Mouse (Mus musculus): ENCODE data around the gene Sectm1a. TPM values are rescaled to one million over a fixed set of nuclear protein-coding genes. Genes with fewer than 3 reads are reported as not detected.
"Not testable (repeated sequence)": the region's sequence is repeated elsewhere in the genome, so short reads cannot be mapped to it uniquely, and the experiment has no call there.

Sectm1a gene
- polyA plus RNA-seq, 1 experiment from 2014 or later = 0.32 TPM

DNA sequence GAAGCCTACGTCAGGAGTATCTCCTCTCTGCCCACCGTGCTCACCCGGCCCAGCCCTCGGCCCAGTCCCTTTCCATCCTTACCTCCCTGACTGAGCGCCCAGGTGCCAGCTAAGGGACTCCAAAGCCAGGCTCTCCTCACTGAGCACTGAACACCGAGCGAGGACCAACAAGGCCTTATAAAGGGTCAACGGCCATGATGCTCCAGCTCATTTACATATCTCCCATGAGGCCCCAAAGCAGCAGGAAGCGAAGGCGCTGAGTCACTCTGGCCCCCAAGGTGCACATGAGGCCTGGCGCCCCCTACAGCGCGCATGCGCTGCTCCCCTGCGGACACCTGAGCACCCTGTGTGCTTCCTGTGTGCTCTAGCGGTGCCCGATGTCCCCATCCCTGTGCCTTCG is 37.1 kb upstream of the Sectm1a start:
- no peak overlapping the region for H3K9ac ChIP-seq (ENCODE audit: low read depth, low read length)
- H3K27me3 ChIP-seq (replicated peaks; ENCODE audit: control insufficient read depth, insufficient read depth, low read length) = no peaks in the 10 kb centered on the region
- H3K9me3 ChIP-seq (ENCODE audit: control insufficient read depth, low read length) = no peaks in the 10 kb centered on the region
- DNase-seq (ENCODE audit: low spot score) (no peak), ATAC-seq (replicated peaks; ENCODE audit: low FRiP score) (no peak)
- H3K4me1 ChIP-seq (replicated peaks; ENCODE audit: control insufficient read depth, insufficient read depth, low read length) = peaks cover 10% of the 10 kb centered on the region
- H3K4me2 ChIP-seq = no peak overlapping the region
- WGBS = 88% methylated on average over 18 of the region's 18 CpGs
- no peaks in the 10 kb centered on the region for H3K36me3 ChIP-seq (ENCODE audit: control insufficient read depth, insufficient read depth, low read length)
- no peak overlapping the region for H3K27ac ChIP-seq (ENCODE audit: low read depth, low read length)
- H3K4me3 ChIP-seq (ENCODE audit: low read depth, low read length) = no peak overlapping the region

DNA sequence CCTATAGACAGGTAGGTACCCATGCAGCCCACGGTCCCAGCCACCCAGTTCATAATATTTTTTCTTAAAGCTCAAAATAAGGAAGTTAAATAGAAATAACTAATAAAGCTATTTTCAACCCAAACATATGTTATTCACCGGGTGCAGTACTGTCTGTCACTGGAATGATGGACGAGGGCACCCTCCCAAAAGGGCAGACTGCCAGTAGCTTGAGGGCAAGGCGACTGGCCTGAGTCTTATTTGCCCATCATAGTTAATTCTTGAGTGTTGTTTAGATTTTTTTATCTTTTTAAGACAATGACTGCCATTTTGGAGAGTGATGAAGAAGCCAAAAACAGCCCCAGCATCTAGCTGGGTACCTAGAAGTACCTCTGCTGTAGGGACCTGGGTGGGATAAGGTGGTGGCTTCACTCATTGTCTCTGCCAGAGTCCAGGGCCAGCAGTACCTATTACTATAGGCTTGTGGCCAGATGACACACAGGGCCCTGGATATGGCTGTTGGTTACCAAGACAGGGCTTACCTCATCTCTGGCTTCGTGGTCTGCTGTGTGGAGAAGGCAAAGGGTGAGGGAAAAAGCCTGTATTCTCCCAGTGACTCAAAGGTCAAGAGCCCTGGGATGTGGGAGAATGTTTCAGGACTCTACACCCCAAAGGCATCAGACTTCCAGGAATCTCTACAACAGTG is 31.2 kb upstream of the Sectm1a start:
- Histone ChIP-seq H3K4me2 (no peak overlapping the region), H3K36me3 (ENCODE audit: control insufficient read depth, insufficient read depth, low read length) (no peaks in the 10 kb centered on the region), H3K4me3 (ENCODE audit: low read depth, low read length) (no peak overlapping the region), H3K27me3 (replicated peaks; ENCODE audit: control insufficient read depth, insufficient read depth, low read length) (no peaks in the 10 kb centered on the region), H3K4me1 (replicated peaks; ENCODE audit: control insufficient read depth, insufficient read depth, low read length) (0 out of 2 replicates have a peak, but pooled peaks cover 3% of the 10 kb centered on the region), H3K9me3 (ENCODE audit: control insufficient read depth, low read length) (no peaks in the 10 kb centered on the region), H3K27ac (ENCODE audit: low read depth, low read length) (no peak overlapping the region), H3K9ac (ENCODE audit: low read depth, low read length) (no peak overlapping the region)
- ATAC-seq (replicated peaks; ENCODE audit: low FRiP score) = no peak
- WGBS = 80% methylated on average over 5 of the region's 5 CpGs
- DNase-seq (ENCODE audit: low spot score) = no peak

GRCm38 (mm10) chr11:121111601-121112000 is 30.6 kb upstream of the Sectm1a start:
- H3K27ac ChIP-seq (ENCODE audit: low read depth, low read length) = no peak overlapping the region
- no peaks in the 10 kb centered on the region for H3K27me3 ChIP-seq (replicated peaks; ENCODE audit: control insufficient read depth, insufficient read depth, low read length)
- H3K4me3 ChIP-seq (ENCODE audit: low read depth, low read length) = no peak overlapping the region
- no peaks in the 10 kb centered on the region for H3K36me3 ChIP-seq (ENCODE audit: control insufficient read depth, insufficient read depth, low read length)
- ATAC-seq (replicated peaks; ENCODE audit: low FRiP score) = no peak
- WGBS = 78% methylated on average over 1 of the region's 1 CpGs
- no peak overlapping the region for H3K9ac ChIP-seq (ENCODE audit: low read depth, low read length)
- H3K4me2 ChIP-seq = no peak overlapping the region
- H3K9me3 ChIP-seq (ENCODE audit: control insufficient read depth, low read length) = no peaks in the 10 kb centered on the region
- no peak for DNase-seq (ENCODE audit: low spot score)
- H3K4me1 ChIP-seq (replicated peaks; ENCODE audit: control insufficient read depth, insufficient read depth, low read length) = 0 out of 2 replicates have a peak, but pooled peaks cover 3% of the 10 kb centered on the region

- 64% methylated on average over 3 of the region's 3 CpGs for WGBS
- Histone ChIP-seq H3K27me3 (replicated peaks; ENCODE audit: control insufficient read depth, insufficient read depth, low read length) (no peaks in the 10 kb centered on the region), H3K9ac (ENCODE audit: low read depth, low read length) (no peak overlapping the region), H3K27ac (ENCODE audit: low read depth, low read length) (no peak overlapping the region), H3K4me2 (no peak overlapping the region), H3K9me3 (ENCODE audit: control insufficient read depth, low read length) (no peaks in the 10 kb centered on the region), H3K4me1 (replicated peaks; ENCODE audit: control insufficient read depth, insufficient read depth, low read length) (0 out of 2 replicates have a peak, but pooled peaks cover 3% of the 10 kb centered on the region), H3K4me3 (ENCODE audit: low read depth, low read length) (no peak overlapping the region), H3K36me3 (ENCODE audit: control insufficient read depth, insufficient read depth, low read length) (no peaks in the 10 kb centered on the region)
- DNase-seq (ENCODE audit: low spot score) (no peak), ATAC-seq (replicated peaks; ENCODE audit: low FRiP score) (no peak)
These were observed 30.0 kb upstream of the Sectm1a start for GRCm38 (mm10) chr11:121111051-121111450.

DNA sequence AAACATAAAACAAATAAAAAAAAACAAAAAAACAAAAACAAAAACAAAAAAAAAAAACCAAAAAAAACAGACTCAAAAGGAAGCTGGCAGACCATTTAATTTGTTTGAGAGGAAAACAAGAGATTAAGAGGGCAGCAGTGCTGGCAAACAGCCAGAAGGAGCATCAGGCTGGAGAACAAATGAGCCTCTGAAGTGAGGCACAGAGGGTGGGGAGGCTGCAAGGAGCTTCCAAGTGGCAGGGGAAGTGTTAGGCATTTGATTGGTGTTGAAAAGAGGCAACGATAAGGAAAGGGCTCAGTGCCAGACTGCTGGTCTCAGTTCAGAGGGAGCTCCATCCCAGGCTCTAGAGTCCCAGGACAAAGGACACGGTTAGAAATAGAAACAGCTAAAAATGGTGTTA is 29.0 kb upstream of the Sectm1a start:
- H3K27me3 ChIP-seq (replicated peaks; ENCODE audit: control insufficient read depth, insufficient read depth, low read length) = no peaks in the 10 kb centered on the region
- H3K9me3 ChIP-seq (ENCODE audit: control insufficient read depth, low read length) = no peaks in the 10 kb centered on the region
- H3K9ac ChIP-seq (ENCODE audit: low read depth, low read length) = no peak overlapping the region
- no peak overlapping the region for H3K4me2 ChIP-seq
- H3K27ac ChIP-seq (ENCODE audit: low read depth, low read length) = no peak overlapping the region
- 20% methylated on average over 2 of the region's 2 CpGs for WGBS
- no peaks in the 10 kb centered on the region for H3K36me3 ChIP-seq (ENCODE audit: control insufficient read depth, insufficient read depth, low read length)
- no peak overlapping the region for H3K4me3 ChIP-seq (ENCODE audit: low read depth, low read length)
- 0 out of 2 replicates have a peak, but pooled peaks cover 3% of the 10 kb centered on the region for H3K4me1 ChIP-seq (replicated peaks; ENCODE audit: control insufficient read depth, insufficient read depth, low read length)
- ATAC-seq (replicated peaks; ENCODE audit: low FRiP score) = no peak
- DNase-seq (ENCODE audit: low spot score) = no peak

- Histone ChIP-seq H3K9ac (ENCODE audit: low read depth, low read length) (no peak overlapping the region), H3K27ac (ENCODE audit: low read depth, low read length) (no peak overlapping the region), H3K36me3 (ENCODE audit: control insufficient read depth, insufficient read depth, low read length) (no peaks in the 10 kb centered on the region), H3K9me3 (ENCODE audit: control insufficient read depth, low read length) (no peaks in the 10 kb centered on the region), H3K4me1 (replicated peaks; ENCODE audit: control insufficient read depth, insufficient read depth, low read length) (0 out of 2 replicates have a peak, but pooled peaks cover 3% of the 10 kb centered on the region), H3K27me3 (replicated peaks; ENCODE audit: control insufficient read depth, insufficient read depth, low read length) (no peaks in the 10 kb centered on the region), H3K4me3 (ENCODE audit: low read depth, low read length) (no peak overlapping the region), H3K4me2 (peak overlapping the region; percentile 8; the same call in 1 of the 2 replicates)
- DNase-seq (ENCODE audit: low spot score) = no peak
- WGBS = 57% methylated on average over 9 of the region's 9 CpGs
- no peak for ATAC-seq (replicated peaks; ENCODE audit: low FRiP score)
These were observed 27.0 kb upstream of the Sectm1a start for GRCm38 (mm10) chr11:121108061-121108460.

GRCm38 (mm10) chr11:121107242-121107641 is 26.2 kb upstream of the Sectm1a start:
- not testable (repeated sequence) for H3K4me2 ChIP-seq; H3K36me3 ChIP-seq (ENCODE audit: control insufficient read depth, insufficient read depth, low read length); ATAC-seq (replicated peaks; ENCODE audit: low FRiP score); H3K9ac ChIP-seq (ENCODE audit: low read depth, low read length); DNase-seq (ENCODE audit: low spot score); H3K4me3 ChIP-seq (ENCODE audit: low read depth, low read length); H3K4me1 ChIP-seq (replicated peaks; ENCODE audit: control insufficient read depth, insufficient read depth, low read length); H3K9me3 ChIP-seq (ENCODE audit: control insufficient read depth, low read length); H3K27ac ChIP-seq (ENCODE audit: low read depth, low read length); H3K27me3 ChIP-seq (replicated peaks; ENCODE audit: control insufficient read depth, insufficient read depth, low read length)
- 74% methylated on average over 1 of the region's 1 CpGs for WGBS

- H3K9me3 ChIP-seq (ENCODE audit: control insufficient read depth, low read length) = no peaks in the 10 kb centered on the region
- DNase-seq (ENCODE audit: low spot score) = no peak
- no peaks in the 10 kb centered on the region for H3K27me3 ChIP-seq (replicated peaks; ENCODE audit: control insufficient read depth, insufficient read depth, low read length)
- WGBS = 55% methylated on average over 4 of the region's 4 CpGs
- peaks cover 8% of the 10 kb centered on the region; the same call in 1 of the 2 replicates for H3K4me1 ChIP-seq (replicated peaks; ENCODE audit: control insufficient read depth, insufficient read depth, low read length)
- no peak overlapping the region for H3K4me2 ChIP-seq
- no peak for ATAC-seq (replicated peaks; ENCODE audit: low FRiP score)
- no peak overlapping the region for H3K9ac ChIP-seq (ENCODE audit: low read depth, low read length)
- H3K36me3 ChIP-seq (ENCODE audit: control insufficient read depth, insufficient read depth, low read length) = no peaks in the 10 kb centered on the region
- H3K27ac ChIP-seq (ENCODE audit: low read depth, low read length) = no peak overlapping the region
- H3K4me3 ChIP-seq (ENCODE audit: low read depth, low read length) = no peak overlapping the region
These were observed 20.2 kb upstream of the Sectm1a start for GRCm38 (mm10) chr11:121101124-121101805.

- H3K27ac ChIP-seq (ENCODE audit: low read depth, low read length) = no peak overlapping the region
- no peak overlapping the region for H3K4me3 ChIP-seq (ENCODE audit: low read depth, low read length)
- WGBS = 46% methylated on average over 7 of the region's 7 CpGs
- no peak overlapping the region for H3K9ac ChIP-seq (ENCODE audit: low read depth, low read length)
- H3K4me2 ChIP-seq = no peak overlapping the region
- no peaks in the 10 kb centered on the region for H3K9me3 ChIP-seq (ENCODE audit: control insufficient read depth, low read length)
- no peaks in the 10 kb centered on the region for H3K36me3 ChIP-seq (ENCODE audit: control insufficient read depth, insufficient read depth, low read length)
- H3K4me1 ChIP-seq (replicated peaks; ENCODE audit: control insufficient read depth, insufficient read depth, low read length) = peaks cover 8% of the 10 kb centered on the region; the same call in 1 of the 2 replicates
- ATAC-seq (replicated peaks; ENCODE audit: low FRiP score) (no peak), DNase-seq (ENCODE audit: low spot score) (no peak)
- H3K27me3 ChIP-seq (replicated peaks; ENCODE audit: control insufficient read depth, insufficient read depth, low read length) = no peaks in the 10 kb centered on the region
These were observed 19.7 kb upstream of the Sectm1a start for GRCm38 (mm10) chr11:121100692-121101091.

Data from liver, embryonic 11.5 days (tissue).